Mouse (Mus musculus) kidney, adult 2 months (tissue): ENCODE results near the gene Tmem74b. TPM values are rescaled to one million over a fixed set of nuclear protein-coding genes. Genes with fewer than 3 reads are reported as not detected.

Experiments used
- DNase-seq: peaks from one replicate; pipeline ENCODE4 v3.0.0; 2021
- H3K27ac ChIP-seq: fragments of 200-500 bp; 2 replicates; pipeline ENCODE4 v1.5.1; 2012; ENCODE audit warnings: low read depth, low read length, control low read depth, inconsistent platforms; ENCODE audit not compliant: insufficient read depth
- H3K27me3 ChIP-seq: fragments of 200-500 bp; replicated peaks from 2 replicates; pipeline ENCODE4 v1.6.1; 2012; ENCODE audit warnings: mild to moderate bottlenecking, moderate library complexity, low read length, inconsistent platforms; ENCODE audit not compliant: control insufficient read depth, insufficient read depth
- H3K36me3 ChIP-seq: fragments of 200-500 bp; 2 replicates; pipeline ENCODE4 v1.6.1; 2012; ENCODE audit warnings: mild to moderate bottlenecking, moderate library complexity, low read length, inconsistent platforms; ENCODE audit not compliant: control insufficient read depth, insufficient read depth
- H3K4me1 ChIP-seq: fragments of 200-500 bp; 2 replicates; pipeline ENCODE4 v1.6.1; 2011; ENCODE audit warnings: low read length; ENCODE audit not compliant: control insufficient read depth, insufficient read depth
- H3K4me3 ChIP-seq: fragments of 200-500 bp; 2 replicates; pipeline ENCODE4 v1.5.1; 2011; ENCODE audit warnings: mild to moderate bottlenecking, low read depth, low read length, control low read depth; ENCODE audit not compliant: insufficient read depth
- CTCF ChIP-seq: fragments of 200-500 bp; conservative IDR thresholded peaks from 2 replicates; pipeline ENCODE4 v1.5.1; 2011; ENCODE audit warnings: low read depth, mild to moderate bottlenecking, control low read depth, low read length, moderate library complexity, mixed read lengths; ENCODE audit not compliant: insufficient read depth, insufficient read length
- POLR2A ChIP-seq: fragments of 200-500 bp; IDR thresholded peaks from one replicate; pipeline ENCODE4 v1.6.1; 2011; ENCODE audit warnings: low read depth, low read length, control low read depth
- WGBS: fragments of 180-500 bp; shearing (Covaris S2); methylation state at CpG from one replicate; pipeline ENCODE4 v1.1.7; 2018; 5-methylcytosine and 5-hydroxymethylcytosine counted together
- polyA plus RNA-seq: library from polyadenylated mRNA; depleted of rRNA; stranded (reverse); fragments of >200 nt; gene quantifications from 2 replicates; pipeline ENCODE4 v1.2.3, GENCODE M21; 2012; rRNA removed

The Tmem74b gene
- polyA plus RNA-seq, 1 experiment: 0.45 TPM

- Histone ChIP-seq H3K4me3 (no peak overlapping the region), H3K4me1 (no peaks in the 10 kb centered on the region), H3K27ac (no peak overlapping the region), H3K36me3 (no peaks in the 10 kb centered on the region), H3K27me3 (no peaks in the 10 kb centered on the region)
- no peak for DNase-seq
- WGBS: 36% methylated on average over 9 of the region's 9 CpGs
- TF ChIP-seq POLR2A (no peak), CTCF (no peak)
Measured at GRCm38 (mm10) chr2:151756277-151757061, 54.7 kb downstream of the Tmem74b start.

- TF ChIP-seq CTCF (no peak), POLR2A (no peak)
- no peak overlapping the region for H3K4me3 ChIP-seq
- DNase-seq: no peak
- no peaks in the 10 kb centered on the region for H3K36me3 ChIP-seq
- WGBS: 36% methylated on average over 5 of the region's 5 CpGs
- no peak overlapping the region for H3K27ac ChIP-seq
- H3K4me1 ChIP-seq: no peaks in the 10 kb centered on the region
- no peaks in the 10 kb centered on the region for H3K27me3 ChIP-seq
Measured at GRCm38 (mm10) chr2:151757451-151757850, 55.6 kb downstream of the Tmem74b start.

GRCm38 (mm10) chr2:151758806-151759353 lies 57.1 kb downstream of the Tmem74b start:
- TF ChIP-seq CTCF (no peak), POLR2A (no peak)
- no peak for DNase-seq
- 21% methylated on average over 1 of the region's 1 CpGs for WGBS
- Histone ChIP-seq H3K27ac (no peak overlapping the region), H3K27me3 (no peaks in the 10 kb centered on the region), H3K4me1 (no peaks in the 10 kb centered on the region), H3K4me3 (no peak overlapping the region), H3K36me3 (no peaks in the 10 kb centered on the region)

Other genes starting within 250 kb of the Tmem74b start
- not detected in 2 replicates for gene 4921509C19Rik, start 225.9 kb upstream of the Tmem74b start, polyA plus RNA-seq
- gene Nsfl1c, start 207.8 kb upstream of the Tmem74b start, polyA plus RNA-seq: 77.7 and 88.1 TPM in 2 replicates
- gene Fkbp1a, start 159.5 kb upstream of the Tmem74b start, polyA plus RNA-seq: 76.7 and 97.9 TPM in 2 replicates
- gene Sdcbp2, start 129.4 kb upstream of the Tmem74b start, polyA plus RNA-seq: 1.2 and 1.3 TPM in 2 replicates
- gene Snph, start 69.4 kb upstream of the Tmem74b start, polyA plus RNA-seq: 0.31 TPM in 2 replicates
- not detected in 2 replicates for gene Rad21l, start 33.5 kb upstream of the Tmem74b start, polyA plus RNA-seq
- 43.3 and 47.1 TPM in 2 replicates for gene Psmf1, start 42.2 kb downstream of the Tmem74b start, polyA plus RNA-seq
- not detected in 2 replicates for gene Rspo4, start 140.9 kb downstream of the Tmem74b start, polyA plus RNA-seq
- gene Angpt4, start 209.2 kb downstream of the Tmem74b start, polyA plus RNA-seq: 0.81 and 1.4 TPM in 2 replicates